Mouse (Mus musculus) embryonic facial prominence, embryonic 14.5 days (tissue): ENCODE measurements around the gene Esam. TPM values are rescaled to one million over a fixed set of nuclear protein-coding genes. Genes with fewer than 3 reads are reported as not detected.
A peak's percentile ranks its signal among the peaks of the same experiment; 100 is the strongest.

Experiments used
- ATAC-seq: fragments of 200-750 bp; cut with Nextera tagmentation; 2 replicates; pipeline ENCODE4 v1.8.0; 2017; ENCODE audit warnings: low read depth, moderate number of reproducible peaks, moderate TSS enrichment
- DNase-seq: peaks from one replicate; pipeline ENCODE4 v3.0.0-alpha.2; 2015; ENCODE audit warnings: low spot score
- H3K27ac ChIP-seq: fragments of 300-500 bp; sonication (generic); replicated peaks from 2 replicates; pipeline ENCODE4 v1.5.1; 2014; ENCODE audit warnings: low read depth, mild to moderate bottlenecking, low read length, moderate library complexity
- H3K27me3 ChIP-seq: fragments of 300-500 bp; sonication (generic); replicated peaks from 2 replicates; pipeline ENCODE4 v1.6.1; 2014; ENCODE audit warnings: low read length; ENCODE audit not compliant: control insufficient read depth, insufficient read depth
- H3K36me3 ChIP-seq: fragments of 300-500 bp; sonication (generic); 2 replicates; pipeline ENCODE4 v1.6.1; 2014; ENCODE audit warnings: low read length, mixed read lengths; ENCODE audit not compliant: control insufficient read depth, insufficient read depth
- H3K4me1 ChIP-seq: fragments of 300-500 bp; sonication (generic); 2 replicates; pipeline ENCODE4 v1.6.1; 2014; ENCODE audit warnings: antibody characterized with exemption, low read length; ENCODE audit not compliant: control insufficient read depth, insufficient read depth
- H3K4me2 ChIP-seq: fragments of 300-500 bp; sonication (generic); 2 replicates; pipeline ENCODE4 v1.6.1; 2014; ENCODE audit warnings: low read depth, mild to moderate bottlenecking, low read length, moderate library complexity, mixed read lengths
- H3K4me3 ChIP-seq: fragments of 300-500 bp; sonication (generic); 2 replicates; pipeline ENCODE4 v1.5.1; 2014; ENCODE audit warnings: low read depth, mild to moderate bottlenecking, low read length
- H3K9ac ChIP-seq: fragments of 300-500 bp; sonication (generic); 2 replicates; pipeline ENCODE4 v1.6.1; 2014; ENCODE audit warnings: low read depth, mild to moderate bottlenecking, low read length, moderate library complexity, mixed read lengths
- H3K9me3 ChIP-seq: fragments of 300-500 bp; sonication (generic); 2 replicates; pipeline ENCODE4 v1.6.1; 2016; ENCODE audit warnings: low read length; ENCODE audit not compliant: control insufficient read depth
- WGBS: fragments of 180-500 bp; shearing (Covaris S2); extraction: QIAGEN DNeasy Blood & Tissue Kit; methylation state at CpG from one replicate; pipeline ENCODE4 v1.1.7; 2014; 5-methylcytosine and 5-hydroxymethylcytosine counted together
- polyA plus RNA-seq: library from polyadenylated mRNA; unstranded; fragments of >200 nt; fragmentation: Nextera tagmentation; extraction: Ambion mirVana; gene quantifications from 2 replicates; pipeline ENCODE4 v1.2.1, GENCODE M21; 2014

The Esam gene
- polyA plus RNA-seq, result 52.0 and 54.0 TPM in 2 replicates

DNA sequence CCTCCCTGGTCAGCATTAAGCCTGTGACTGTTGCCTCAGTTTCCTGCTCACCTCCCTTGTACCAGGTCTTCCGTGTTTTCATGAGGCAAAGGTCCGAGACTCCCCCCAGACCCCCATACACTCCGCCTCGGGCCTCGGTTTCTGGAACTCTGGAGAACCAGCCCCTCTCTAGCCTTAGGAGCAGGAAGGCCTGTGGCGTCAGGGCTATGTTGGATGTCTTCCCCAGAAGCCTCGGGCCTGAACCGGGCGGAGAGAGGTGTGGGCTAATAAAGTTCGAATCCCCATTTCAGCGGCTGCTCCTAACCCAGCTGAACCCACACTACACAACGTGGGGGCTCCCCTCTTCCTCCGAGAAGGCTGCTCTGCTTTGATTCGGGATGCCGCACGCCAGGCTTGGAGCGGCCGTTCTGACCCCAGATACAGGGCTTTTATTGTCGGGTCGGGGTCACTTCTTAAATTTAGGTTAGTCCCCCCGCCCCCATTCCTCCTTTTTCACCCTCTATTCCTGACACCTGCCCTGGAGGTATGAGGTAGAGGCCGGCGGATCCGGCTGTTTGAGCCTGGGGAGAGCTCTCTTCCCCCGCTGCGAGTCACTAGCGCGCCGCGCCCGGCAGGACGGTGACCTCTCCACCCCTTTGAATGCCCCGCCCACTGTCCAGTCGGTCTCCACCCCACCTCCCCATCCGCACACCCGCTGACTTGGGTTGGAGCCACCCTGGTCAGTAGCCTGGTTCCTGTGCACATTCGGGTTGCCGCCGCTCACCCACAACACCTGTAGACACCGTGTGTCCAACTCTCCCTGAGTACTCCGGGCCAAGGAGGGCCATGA, at the start of gene Esam:
Esam (plus strand) TSS at position 683 of the 829 bp plus-strand sequence.
- Histone ChIP-seq H3K4me3 (peak within 1 kb of the TSS; percentile 33; the same call in 1 of the 2 replicates), H3K27me3 (peaks cover 60% of the 10 kb centered on the region), H3K27ac (peak within 1 kb of the TSS; percentile 22; the same call in 1 of the 2 replicates), H3K36me3 (peaks cover 18% of the 10 kb centered on the region), H3K4me1 (peaks cover 16% of the 10 kb centered on the region), H3K4me2 (peak within 1 kb of the TSS; percentile 34), H3K9me3 (no peaks in the 10 kb centered on the region), H3K9ac (no peak within 1 kb of the TSS)
- ATAC-seq, result no peak
- DNase-seq, result no peak
- WGBS, result 7% methylated on average over 40 of the region's 41 CpGs

DNA sequence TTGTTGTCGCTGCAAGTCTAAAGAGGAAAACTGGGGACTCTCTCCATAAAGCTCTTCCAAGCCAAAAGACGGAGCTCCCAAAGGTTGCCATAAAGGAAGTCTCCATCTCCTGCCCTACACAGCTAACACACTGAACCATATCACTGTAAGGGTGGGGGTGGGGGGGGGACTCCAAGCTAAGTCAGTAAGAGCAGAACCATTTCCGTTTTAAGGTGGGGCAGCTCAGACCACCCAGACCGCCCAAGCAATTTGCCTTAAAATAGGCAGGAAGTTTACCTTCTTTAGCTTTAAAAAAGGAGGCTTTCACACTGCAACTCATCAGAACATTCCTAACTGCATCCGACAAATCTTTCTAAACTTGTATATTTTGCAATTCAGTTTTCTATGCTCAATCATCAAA, 42.7 kb upstream of the Esam start:
- Histone ChIP-seq H3K27me3 (no peaks in the 10 kb centered on the region), H3K4me3 (no peak overlapping the region), H3K9ac (no peak overlapping the region), H3K36me3 (no peaks in the 10 kb centered on the region), H3K4me1 (no peaks in the 10 kb centered on the region), H3K9me3 (no peaks in the 10 kb centered on the region), H3K27ac (no peak overlapping the region), H3K4me2 (no peak overlapping the region)
- DNase-seq (no peak), ATAC-seq (no peak)
- WGBS, result 61% methylated on average over 5 of the region's 5 CpGs

DNA sequence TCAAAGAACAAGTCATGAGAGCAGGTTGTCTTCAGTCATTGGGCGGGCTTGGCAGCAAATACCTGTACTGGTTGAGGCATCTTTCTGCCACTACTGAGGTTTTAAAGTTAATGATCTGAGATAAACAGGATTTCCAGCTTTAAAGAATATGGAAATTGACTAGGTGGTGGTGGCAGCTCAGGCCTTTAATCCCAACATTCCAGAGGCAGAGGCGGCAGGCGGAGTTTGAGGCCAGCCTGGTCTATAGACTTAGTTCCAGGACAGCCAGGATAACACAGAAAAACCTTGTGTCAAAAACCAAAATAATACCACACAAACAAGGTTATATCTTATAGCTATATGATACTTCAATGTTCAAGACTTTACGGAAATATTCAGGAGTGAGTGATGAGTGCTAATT, 39.8 kb upstream of the Esam start:
- Histone ChIP-seq H3K9ac (peak overlapping the region; percentile 96), H3K9me3 (no peaks in the 10 kb centered on the region)
- no peak for ATAC-seq

DNA sequence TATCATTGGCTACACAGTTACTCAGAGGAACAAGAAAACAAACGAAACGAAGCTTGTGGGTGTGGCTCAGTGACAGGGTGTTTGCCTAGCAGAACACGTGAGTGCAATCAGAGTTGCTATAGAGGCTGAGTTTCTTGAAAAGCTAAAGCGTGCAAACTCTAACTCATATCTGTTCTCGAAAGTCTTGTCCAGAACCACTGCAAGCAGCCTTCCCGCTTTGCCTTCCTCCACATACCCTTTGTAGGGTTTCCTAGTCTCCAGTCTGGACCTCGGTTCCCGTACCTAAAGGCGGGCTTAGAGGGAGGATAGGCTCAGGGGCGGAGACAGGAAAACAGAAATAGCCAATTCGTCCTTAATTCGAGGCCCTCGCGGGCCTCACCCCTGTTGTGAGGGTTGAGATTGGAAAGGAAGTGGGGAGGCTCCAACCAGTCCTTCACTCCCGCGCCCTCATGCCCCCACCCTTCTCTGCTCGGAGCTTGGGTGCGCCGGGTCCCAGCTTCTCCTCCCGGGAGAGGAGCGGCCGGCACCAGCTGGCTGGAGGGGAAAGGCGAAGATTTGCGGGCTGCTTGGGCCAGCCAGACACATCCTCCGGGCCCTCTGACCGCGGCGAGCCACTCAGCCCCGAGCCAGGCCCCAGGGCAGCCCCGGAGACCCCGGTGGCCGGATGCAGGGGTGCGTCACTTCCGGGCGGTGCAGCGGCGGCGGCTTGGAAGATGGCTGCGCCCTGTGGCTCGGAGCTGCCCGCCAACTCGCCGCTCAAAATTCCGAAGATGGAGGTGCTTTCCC, 39.1 kb upstream of the Esam start, which contains the start of gene Msantd2:
Msantd2 (plus strand) TSS at position 709 of the 786 bp plus-strand sequence.
- under 1% methylated on average over 21 of the region's 44 CpGs for WGBS
- H3K4me1 ChIP-seq, result peaks cover 4% of the 10 kb centered on the region
- H3K27ac ChIP-seq, result peak within 1 kb of the TSS; percentile 98
- no peaks in the 10 kb centered on the region for H3K9me3 ChIP-seq
- peak; percentile 97 for ATAC-seq
- H3K36me3 ChIP-seq, result 0 out of 2 replicates have a peak, but pooled peaks cover 2% of the 10 kb centered on the region
- H3K4me2 ChIP-seq, result peak within 1 kb of the TSS; percentile 96
- DNase-seq, result peak; percentile 90
- peak within 1 kb of the TSS; percentile 96 for H3K9ac ChIP-seq
- H3K27me3 ChIP-seq, result no peaks in the 10 kb centered on the region
- H3K4me3 ChIP-seq, result peak within 1 kb of the TSS; percentile 99

More for the DNA sequence above, 39.8 kb upstream of the Esam start:
- 41% methylated on average over 4 of the region's 4 CpGs for WGBS
- Histone ChIP-seq H3K4me3 (peak overlapping the region; percentile 99), H3K27ac (peak overlapping the region; percentile 98), H3K4me2 (peak overlapping the region; percentile 96), H3K36me3 (no peaks in the 10 kb centered on the region), H3K4me1 (peaks cover 4% of the 10 kb centered on the region), H3K27me3 (no peaks in the 10 kb centered on the region)
- no peak for DNase-seq

DNA sequence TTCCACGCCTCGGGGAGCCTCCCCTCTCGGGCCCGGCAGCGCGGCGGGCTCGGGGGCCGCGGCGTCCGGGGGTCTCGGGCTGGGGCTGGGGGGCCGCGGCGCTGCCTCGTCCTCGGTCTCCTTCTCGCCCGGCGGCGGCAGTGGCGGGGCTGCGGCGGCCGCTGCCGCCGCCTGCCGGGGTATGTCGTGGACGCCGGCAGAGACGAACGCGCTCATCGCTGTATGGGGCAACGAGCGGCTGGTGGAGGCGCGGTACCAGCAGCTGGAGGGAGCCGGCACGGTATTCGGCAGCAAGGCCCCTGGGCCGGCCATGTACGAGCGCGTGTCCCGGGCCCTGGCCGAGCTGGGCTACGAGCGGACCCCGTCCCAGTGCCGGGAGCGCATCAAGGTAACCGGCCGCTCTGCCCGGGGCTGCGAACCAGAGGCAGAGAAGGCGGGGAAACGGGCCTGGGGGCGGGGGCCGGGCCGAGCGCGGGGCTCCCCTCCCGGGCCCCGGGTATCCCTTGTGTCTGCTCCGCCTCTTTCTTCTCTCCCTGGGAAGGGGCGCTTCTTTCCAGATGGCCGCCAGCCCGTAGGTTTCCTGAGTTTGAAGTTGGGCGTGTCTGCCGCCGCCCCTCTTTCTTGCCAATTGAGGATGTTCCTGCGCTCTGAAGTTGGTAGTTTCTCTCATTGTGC, 38.3 kb upstream of the Esam start:
- no peaks in the 10 kb centered on the region for H3K27me3 ChIP-seq
- ATAC-seq, result peak; percentile 76
- no peaks in the 10 kb centered on the region for H3K9me3 ChIP-seq
- DNase-seq, result peak; percentile 89
- peak overlapping the region; percentile 96 for H3K9ac ChIP-seq
- 1% methylated on average over 39 of the region's 75 CpGs for WGBS
- peak overlapping the region; percentile 96 for H3K4me2 ChIP-seq
- 0 out of 2 replicates have a peak, but pooled peaks cover 6% of the 10 kb centered on the region for H3K36me3 ChIP-seq
- peak overlapping the region; percentile 99 for H3K4me3 ChIP-seq
- H3K27ac ChIP-seq, result peak overlapping the region; percentile 98
- peaks cover 4% of the 10 kb centered on the region for H3K4me1 ChIP-seq

DNA sequence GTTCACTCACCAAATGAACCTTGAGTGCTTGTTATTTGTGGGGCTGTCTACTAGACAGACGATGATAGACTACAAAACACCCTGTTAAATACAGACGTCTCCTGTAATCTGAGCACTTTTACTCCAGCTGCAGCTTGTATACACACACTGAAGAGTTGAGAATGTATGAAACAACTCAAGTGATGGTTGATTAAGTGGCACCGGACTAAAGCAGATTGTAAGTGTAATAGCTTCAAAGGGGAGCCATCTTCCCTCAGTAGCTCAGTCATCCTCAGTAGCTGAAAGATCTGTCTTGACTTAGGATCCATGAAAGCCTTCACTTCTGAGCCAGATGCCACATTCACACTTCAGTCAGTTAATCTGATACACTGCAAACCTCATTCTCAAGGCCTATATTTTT, 32.1 kb upstream of the Esam start:
- no peaks in the 10 kb centered on the region for H3K9me3 ChIP-seq
- H3K4me1 ChIP-seq, result peaks cover under 1% of the 10 kb centered on the region; the same call in 1 of the 2 replicates
- 50% methylated on average over 3 of the region's 3 CpGs for WGBS
- 0 out of 2 replicates have a peak, but pooled peaks cover 6% of the 10 kb centered on the region for H3K36me3 ChIP-seq
- H3K4me2 ChIP-seq, result no peak overlapping the region
- H3K4me3 ChIP-seq, result no peak overlapping the region
- no peak for DNase-seq
- no peaks in the 10 kb centered on the region for H3K27me3 ChIP-seq
- no peak overlapping the region for H3K9ac ChIP-seq
- no peak overlapping the region for H3K27ac ChIP-seq
- ATAC-seq, result no peak

DNA sequence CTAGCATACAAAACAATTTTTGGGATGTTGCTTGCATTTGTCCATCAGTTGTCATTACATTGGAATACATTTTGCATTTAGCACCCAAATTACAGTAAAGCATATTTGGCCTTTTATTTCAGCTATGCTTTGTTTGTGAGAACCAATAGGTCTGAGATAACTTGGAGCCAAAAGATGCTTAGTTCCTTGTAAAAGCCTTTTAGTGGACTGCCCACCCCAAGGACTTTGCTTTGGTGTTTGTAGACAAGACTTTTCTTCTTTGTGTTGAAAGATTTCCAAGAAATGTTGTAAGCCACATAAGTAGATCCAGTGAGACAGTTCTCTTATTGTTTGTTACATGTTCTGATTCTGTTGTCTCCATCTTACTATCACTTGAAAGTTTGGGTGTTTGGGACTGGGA, 31.6 kb upstream of the Esam start:
- H3K9me3 ChIP-seq, result no peaks in the 10 kb centered on the region
- no peaks in the 10 kb centered on the region for H3K4me1 ChIP-seq
- H3K9ac ChIP-seq, result no peak overlapping the region
- no peak overlapping the region for H3K27ac ChIP-seq
- no peak for ATAC-seq
- H3K27me3 ChIP-seq, result no peaks in the 10 kb centered on the region
- H3K4me2 ChIP-seq, result no peak overlapping the region
- no peak for DNase-seq
- H3K36me3 ChIP-seq, result 0 out of 2 replicates have a peak, but pooled peaks cover 6% of the 10 kb centered on the region
- no peak overlapping the region for H3K4me3 ChIP-seq

DNA sequence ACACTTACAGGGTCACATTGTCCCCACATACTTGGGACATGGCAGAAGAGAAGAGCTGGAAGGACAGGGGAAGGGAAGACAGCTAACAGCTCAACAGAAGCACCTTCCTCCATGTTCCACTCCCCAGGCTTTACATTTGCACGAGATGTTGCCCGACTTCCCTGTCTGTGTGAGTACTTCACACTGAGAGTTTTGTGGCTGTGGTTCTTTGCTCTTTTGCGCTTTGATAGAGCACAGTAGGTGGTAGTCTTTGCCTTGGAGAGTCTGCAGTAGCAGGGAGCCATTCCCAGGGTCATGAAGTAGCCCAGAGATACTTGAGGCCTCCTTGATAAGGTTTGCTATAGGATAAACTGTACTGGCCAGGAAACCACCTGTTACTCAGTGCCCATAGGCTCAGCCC, 27.7 kb upstream of the Esam start:
- H3K9ac ChIP-seq, result no peak overlapping the region
- 80% methylated on average over 3 of the region's 3 CpGs for WGBS

More for the DNA sequence above, 27.7 kb upstream of the Esam start:
- Histone ChIP-seq H3K4me3 (no peak overlapping the region), H3K36me3 (no peaks in the 10 kb centered on the region), H3K4me2 (no peak overlapping the region), H3K9me3 (no peaks in the 10 kb centered on the region), H3K27me3 (no peaks in the 10 kb centered on the region), H3K4me1 (no peaks in the 10 kb centered on the region), H3K27ac (no peak overlapping the region)
- DNase-seq (no peak), ATAC-seq (no peak)
